Mouse (Mus musculus) forebrain, postnatal 0 days (tissue): ENCODE data around the gene Hhat. TPM values are rescaled to one million over a fixed set of nuclear protein-coding genes. Genes with fewer than 3 reads are reported as not detected.
A peak's percentile ranks its signal among the peaks of the same experiment; 100 is the strongest.

Source experiments
- ATAC-seq: fragments of 200-750 bp; cut with Nextera tagmentation; 2 replicates; pipeline ENCODE4 v1.8.0; 2017; ENCODE audit warnings: mild to moderate bottlenecking, moderate library complexity
- DNase-seq: peaks from one replicate; pipeline ENCODE4 v3.0.0-alpha.2; 2015
- H3K27ac ChIP-seq: fragments of 300-500 bp; sonication (generic); 2 replicates; pipeline ENCODE4 v1.5.1; 2014; ENCODE audit warnings: low read depth, mild to moderate bottlenecking, antibody characterized with exemption, low read length, moderate library complexity, mixed read lengths
- H3K27me3 ChIP-seq: fragments of 300-500 bp; sonication (generic); 2 replicates; pipeline ENCODE4 v1.6.1; 2014; ENCODE audit warnings: mild to moderate bottlenecking, low read length, mixed read lengths; ENCODE audit not compliant: insufficient read depth
- H3K36me3 ChIP-seq: fragments of 300-500 bp; sonication (generic); 2 replicates; pipeline ENCODE4 v1.6.1; 2014; ENCODE audit warnings: mild to moderate bottlenecking, moderate library complexity; ENCODE audit not compliant: insufficient read depth
- H3K4me1 ChIP-seq: fragments of 300-500 bp; sonication (generic); 2 replicates; pipeline ENCODE4 v1.6.1; 2014; ENCODE audit warnings: antibody characterized with exemption; ENCODE audit not compliant: insufficient read depth
- H3K4me2 ChIP-seq: fragments of 300-500 bp; sonication (generic); 2 replicates; pipeline ENCODE4 v1.6.1; 2014; ENCODE audit warnings: low read depth, mild to moderate bottlenecking, moderate library complexity
- H3K4me3 ChIP-seq: fragments of 300-500 bp; sonication (generic); 2 replicates; pipeline ENCODE4 v1.5.1; 2014; ENCODE audit warnings: low read depth, low read length, mixed read lengths
- H3K9ac ChIP-seq: fragments of 300-500 bp; sonication (generic); 2 replicates; pipeline ENCODE4 v1.6.1; 2014; ENCODE audit warnings: mild to moderate bottlenecking
- H3K9me3 ChIP-seq: fragments of 300-500 bp; sonication (generic); 2 replicates; pipeline ENCODE4 v1.6.1; 2016; ENCODE audit warnings: low read length
- CTCF ChIP-seq: sonication (generic); IDR thresholded peaks from 2 replicates; pipeline ENCODE4 v1.5.1; 2016; ENCODE audit warnings: antibody characterized with exemption, control low read depth, low read depth
- WGBS: fragments of 180-500 bp; shearing (Covaris S2); extraction: QIAGEN DNeasy Blood & Tissue Kit; methylation state at CpG from one replicate; pipeline ENCODE4 v1.1.7; 2014; 5-methylcytosine and 5-hydroxymethylcytosine counted together
- polyA plus RNA-seq: library from polyadenylated mRNA; unstranded; fragments of >200 nt; fragmentation: Nextera tagmentation; extraction: Ambion mirVana; gene quantifications from 2 replicates; pipeline ENCODE4 v1.2.1, GENCODE M21; 2015
- total RNA-seq: library from RNA; depleted of rRNA; stranded (reverse); fragments of >200 nt; gene quantifications from 2 replicates; pipeline ENCODE4 v1.2.3, GENCODE M21; 2014

Gene Hhat
- total and polyA plus RNA-seq, 2 experiments from 2014 or later: 1.8 to 2.6 TPM

GRCm38 (mm10) chr1:192764547-192764946 lies 6.5 kb downstream of the Hhat start:
- no peak overlapping the region for H3K9ac ChIP-seq
- H3K4me3 ChIP-seq: no peak overlapping the region
- H3K27ac ChIP-seq: no peak overlapping the region
- ATAC-seq (no peak), DNase-seq (no peak)
- 65% methylated on average over 2 of the region's 2 CpGs for WGBS
- H3K4me2 ChIP-seq: no peak overlapping the region
- no peaks in the 10 kb centered on the region for H3K27me3 ChIP-seq
- no peaks in the 10 kb centered on the region for H3K4me1 ChIP-seq
- H3K36me3 ChIP-seq: no peaks in the 10 kb centered on the region
- H3K9me3 ChIP-seq: no peaks in the 10 kb centered on the region
- TF ChIP-seq CTCF: no peak

DNA sequence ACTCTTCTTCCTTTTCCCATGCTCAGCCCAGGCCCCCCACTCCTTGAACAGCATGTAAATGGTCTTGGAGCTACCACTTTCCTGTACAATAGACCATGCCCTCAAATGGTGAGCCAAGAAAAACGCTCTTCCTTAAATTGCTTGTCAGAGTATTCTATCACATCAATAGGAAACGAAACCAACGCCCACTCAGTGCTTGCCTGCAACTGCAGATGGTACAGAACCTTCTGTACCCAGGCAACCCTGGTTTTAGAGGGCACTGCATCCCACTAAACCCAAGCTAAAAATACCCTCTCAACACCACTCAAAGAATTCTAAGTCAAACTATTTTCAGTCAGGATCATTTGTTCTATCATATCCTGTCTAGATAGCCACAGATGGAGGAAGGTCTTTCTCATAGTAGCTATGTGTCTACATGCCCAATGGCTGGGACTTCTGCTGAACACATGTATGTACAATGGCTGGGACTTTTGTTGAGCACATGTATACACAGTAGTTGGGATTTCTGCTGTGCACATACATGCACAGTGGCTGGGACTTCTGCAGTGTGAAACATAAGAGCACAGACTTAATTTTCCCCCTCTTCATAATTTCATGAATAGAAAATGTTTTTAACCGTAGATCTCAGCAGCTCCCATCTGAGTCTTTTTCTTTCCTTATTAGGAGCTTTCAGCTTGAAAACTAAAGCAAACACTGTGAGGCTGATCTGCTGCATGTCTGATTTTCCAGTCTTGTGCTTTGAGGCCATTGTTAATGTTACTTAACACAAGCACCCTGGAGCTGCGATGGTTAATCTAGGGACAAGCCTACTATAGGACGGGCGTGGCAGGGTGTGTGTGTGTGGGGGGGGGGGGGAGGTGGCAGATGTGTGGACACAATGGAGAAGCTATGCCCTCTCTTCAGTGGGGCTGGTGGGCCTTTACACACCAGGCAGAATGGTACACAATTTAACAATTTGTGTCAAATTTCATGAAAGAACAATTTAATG lies 7.8 kb downstream of the Hhat start:
- peak overlapping the region; percentile 58 for H3K27ac ChIP-seq

DNA sequence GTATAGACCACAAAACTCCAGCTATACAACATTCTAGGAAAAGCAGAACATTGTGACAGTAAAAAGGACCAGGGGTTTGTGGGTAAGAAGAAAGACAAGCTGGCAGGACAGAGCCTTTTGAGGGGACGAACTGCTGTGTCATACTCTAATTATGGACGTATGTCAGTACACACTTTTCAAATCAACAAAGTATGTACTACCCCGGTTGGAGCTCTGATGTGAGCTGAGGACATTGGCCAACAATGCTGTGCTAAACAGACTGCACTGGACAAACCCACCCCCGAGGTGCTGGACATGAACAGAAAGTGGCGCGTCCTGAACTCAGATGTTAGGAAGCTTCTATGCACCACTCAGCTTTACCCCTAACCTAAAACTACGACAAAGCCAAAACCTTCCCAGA lies 14.3 kb downstream of the Hhat start:
- 83% methylated on average over 7 of the region's 7 CpGs for WGBS
- no peak for ATAC-seq

More for the DNA sequence above, 7.8 kb downstream of the Hhat start:
- no peaks in the 10 kb centered on the region for H3K36me3 ChIP-seq
- H3K9me3 ChIP-seq: no peaks in the 10 kb centered on the region
- no peaks in the 10 kb centered on the region for H3K27me3 ChIP-seq
- DNase-seq (no peak), ATAC-seq (peak; percentile 78)
- no peak overlapping the region for H3K4me3 ChIP-seq
- no peak overlapping the region for H3K9ac ChIP-seq
- no peak overlapping the region for H3K4me2 ChIP-seq
- TF ChIP-seq CTCF: no peak
- H3K4me1 ChIP-seq: no peaks in the 10 kb centered on the region
- 58% methylated on average over 7 of the region's 7 CpGs for WGBS

GRCm38 (mm10) chr1:192755685-192756606 lies 15.1 kb downstream of the Hhat start:
- DNase-seq (peak; percentile 80), ATAC-seq (peak; percentile 94)
- Histone ChIP-seq H3K4me2 (no peak overlapping the region), H3K27ac (peak overlapping the region; percentile 72), H3K27me3 (no peaks in the 10 kb centered on the region), H3K36me3 (no peaks in the 10 kb centered on the region), H3K4me1 (no peaks in the 10 kb centered on the region), H3K9ac (no peak overlapping the region), H3K9me3 (no peaks in the 10 kb centered on the region), H3K4me3 (no peak overlapping the region)
- no peak for TF ChIP-seq CTCF
- 30% methylated on average over 13 of the region's 13 CpGs for WGBS

More for the DNA sequence above, 14.3 kb downstream of the Hhat start:
- H3K36me3 ChIP-seq: no peaks in the 10 kb centered on the region
- no peaks in the 10 kb centered on the region for H3K4me1 ChIP-seq
- no peaks in the 10 kb centered on the region for H3K9me3 ChIP-seq
- no peak for TF ChIP-seq CTCF
- H3K4me3 ChIP-seq: no peak overlapping the region
- DNase-seq: no peak
- H3K27ac ChIP-seq: no peak overlapping the region
- no peak overlapping the region for H3K4me2 ChIP-seq
- H3K9ac ChIP-seq: no peak overlapping the region
- no peaks in the 10 kb centered on the region for H3K27me3 ChIP-seq

DNA sequence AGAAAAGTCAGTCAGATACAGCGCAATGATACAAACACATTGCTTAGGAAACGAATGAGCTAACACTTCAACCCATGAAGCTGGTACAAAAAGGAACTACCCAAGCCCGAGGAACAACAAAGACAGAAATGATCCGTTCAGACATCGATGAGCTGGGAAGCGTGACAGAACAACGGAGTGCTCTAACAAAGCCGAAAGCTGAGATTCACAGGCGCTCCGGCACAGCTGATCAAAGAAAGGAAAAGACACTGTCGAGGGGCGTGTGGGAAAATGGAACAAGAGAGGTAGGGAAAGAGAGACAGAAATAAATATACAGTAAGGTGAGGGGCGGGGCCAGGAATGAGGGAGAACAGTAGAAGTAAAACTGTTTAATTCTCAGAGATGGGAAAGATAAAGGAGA lies 15.8 kb downstream of the Hhat start:
- Histone ChIP-seq H3K36me3 (no peaks in the 10 kb centered on the region), H3K9ac (no peak overlapping the region), H3K27me3 (no peaks in the 10 kb centered on the region), H3K9me3 (no peaks in the 10 kb centered on the region), H3K27ac (peak overlapping the region; percentile 72), H3K4me3 (no peak overlapping the region), H3K4me2 (no peak overlapping the region), H3K4me1 (no peaks in the 10 kb centered on the region)
- ATAC-seq: peak; percentile 65
- WGBS: 33% methylated on average over 13 of the region's 13 CpGs
- no peak for TF ChIP-seq CTCF
- DNase-seq: peak; percentile 58

DNA sequence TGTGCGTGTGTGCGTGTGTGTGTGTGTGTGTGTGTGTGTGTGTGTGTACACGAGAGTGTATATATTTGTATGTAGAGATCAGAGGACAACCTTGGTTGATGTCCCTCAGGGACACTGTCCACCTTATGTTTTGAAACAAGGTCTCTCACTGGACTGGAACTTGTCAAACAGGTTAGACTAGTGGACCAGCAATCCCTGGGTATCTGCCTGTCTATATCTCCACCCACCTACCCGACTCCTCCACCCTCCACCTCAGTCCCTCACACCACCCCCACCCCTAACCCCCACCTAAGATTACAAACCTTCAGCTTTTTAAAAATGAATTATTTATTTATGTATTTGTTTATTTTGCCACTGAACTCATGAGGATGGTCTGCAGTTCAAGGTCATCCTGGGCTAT lies 16.8 kb downstream of the Hhat start:
- ATAC-seq (no peak), DNase-seq (no peak)
- H3K4me3 ChIP-seq: no peak overlapping the region
- H3K27ac ChIP-seq: no peak overlapping the region
- no peak overlapping the region for H3K9ac ChIP-seq
- no peak overlapping the region for H3K4me2 ChIP-seq
- WGBS: 97% methylated on average over 4 of the region's 4 CpGs
- no peak for TF ChIP-seq CTCF
- no peaks in the 10 kb centered on the region for H3K36me3 ChIP-seq
- no peaks in the 10 kb centered on the region for H3K4me1 ChIP-seq
- H3K9me3 ChIP-seq: no peaks in the 10 kb centered on the region
- H3K27me3 ChIP-seq: no peaks in the 10 kb centered on the region
